Mouse (Mus musculus): ENCODE data around the gene Mcm8. TPM values are rescaled to one million over a fixed set of nuclear protein-coding genes. Genes with fewer than 3 reads are reported as not detected.

The Mcm8 gene
- total and polyA plus RNA-seq, 3 experiments = 21.9 to 25.1 TPM; not detected in 1

DNA sequence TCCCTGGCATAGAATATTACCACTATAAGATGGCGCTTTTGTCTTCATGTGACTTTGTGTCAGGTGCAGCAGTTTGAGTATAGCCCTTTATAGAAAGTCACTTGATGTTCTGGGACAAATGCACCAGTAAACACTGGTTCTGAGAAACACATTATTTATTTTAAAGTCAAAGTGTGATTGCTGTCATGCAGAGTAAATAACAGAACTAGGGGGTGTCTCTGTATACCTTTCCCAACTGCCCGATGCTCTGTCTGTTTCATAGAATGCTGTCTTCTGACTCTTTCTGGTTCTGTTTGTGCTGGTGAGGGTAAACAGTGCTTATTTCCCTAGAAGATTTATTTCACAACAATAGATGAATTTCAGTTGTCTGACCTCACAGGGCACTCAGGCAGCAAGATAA lies 47.4 kb downstream of the Mcm8 start:
- no peaks in the 10 kb centered on the region for H3K9me3 ChIP-seq (replicated peaks; ENCODE audit: insufficient read depth, low read length)
- H3K4me3 ChIP-seq (ENCODE audit: control insufficient read depth in 1 of 2, insufficient read depth in 1 of 2, low read depth in 2 of 2, low read length in 2 of 2) = no peak overlapping the region
- H3K27me3 ChIP-seq (ENCODE audit: control insufficient read depth in 1 of 2, insufficient read depth in 2 of 2, low read length in 2 of 2) = no peaks in the 10 kb centered on the region
- peaks cover 0 to 19% of the 10 kb centered on the region in 2 experiments; a peak in 2 of 4 replicates for H3K36me3 ChIP-seq (ENCODE audit: control insufficient read depth in 1 of 2, insufficient read depth in 2 of 2, low read length in 2 of 2)
- DNase-seq (ENCODE audit: low read depth, low spot score) = no peak
- no peak for TF ChIP-seq TCF12 (IDR thresholded peaks at IDR 0.05; ENCODE audit: low read depth, low read length)
- no peak for TF ChIP-seq USF2 (IDR thresholded peaks at IDR 0.05; ENCODE audit: borderline replicate concordance in 1 of 2, insufficient read depth in 1 of 2, low read depth in 1 of 2, low read length in 2 of 2)
- TF ChIP-seq MAZ (IDR thresholded peaks at IDR 0.05; ENCODE audit: low read depth, low read length) = no peak
- TF ChIP-seq SMC3 (IDR thresholded peaks at IDR 0.05; ENCODE audit: low read depth, low read length) = no peak
- no peak for TF ChIP-seq MXI1 (IDR thresholded peaks at IDR 0.05; ENCODE audit: low read depth, low read length)
- no peak for TF ChIP-seq SIN3A (IDR thresholded peaks at IDR 0.05; ENCODE audit: low read length)
- no peak for TF ChIP-seq NELFE (IDR thresholded peaks at IDR 0.05; ENCODE audit: low read depth, low read length)
- no peak for TF ChIP-seq POLR2AphosphoS5 (IDR thresholded peaks at IDR 0.05; ENCODE audit: borderline replicate concordance, low read depth, low read length)
- TF ChIP-seq NRF1 (IDR thresholded peaks at IDR 0.05; ENCODE audit: insufficient read depth, low read depth, low read length, poor library complexity, severe bottlenecking) = no peak
- TF ChIP-seq MYC (IDR thresholded peaks at IDR 0.05; ENCODE audit: low read depth, low read length) = no peak
- no peak for TF ChIP-seq TBP (IDR thresholded peaks at IDR 0.05; ENCODE audit: low read depth, low read length)
- TF ChIP-seq CTCF (IDR thresholded peaks at IDR 0.05 in 2 of 3, conservative IDR thresholded peaks at IDR 0.05 in 1 of 3; ENCODE audit: control insufficient read depth in 1 of 3, insufficient read depth in 1 of 3, low read depth in 2 of 3, low read length in 3 of 3, poor library complexity in 1 of 3, severe bottlenecking in 1 of 3) = no peak
- TF ChIP-seq E2F4 (IDR thresholded peaks at IDR 0.05; ENCODE audit: borderline replicate concordance, low read depth, low read length) = no peak
- no peak for TF ChIP-seq MAFK (IDR thresholded peaks at IDR 0.05; ENCODE audit: borderline replicate concordance, low read depth, low read length)
- TF ChIP-seq RCOR1 (IDR thresholded peaks at IDR 0.05; ENCODE audit: low read depth, low read length) = no peak
- TF ChIP-seq UBTF (IDR thresholded peaks at IDR 0.05; ENCODE audit: borderline replicate concordance, insufficient read depth, low read depth, low read length) = no peak
- TF ChIP-seq EP300 (IDR thresholded peaks at IDR 0.05; ENCODE audit: low read depth in 1 of 2, low read length in 2 of 2) = no peak
- TF ChIP-seq ZC3H11A (IDR thresholded peaks at IDR 0.05; ENCODE audit: low read depth, low read length) = no peak
- no peak for TF ChIP-seq ZKSCAN1 (IDR thresholded peaks at IDR 0.05; ENCODE audit: low read depth, low read length)
- no peak for TF ChIP-seq POLR2AphosphoS2 (IDR thresholded peaks at IDR 0.05; ENCODE audit: low read length)
- no peaks in the 10 kb centered on the region for H3K4me1 ChIP-seq (ENCODE audit: control insufficient read depth in 1 of 2, insufficient read depth in 2 of 2, low read length in 2 of 2)
- H3K9ac ChIP-seq (ENCODE audit: control insufficient read depth, low read depth, low read length, poor library complexity, severe bottlenecking) = no peak overlapping the region
- H3K79me2 ChIP-seq (ENCODE audit: control insufficient read depth, insufficient read depth, low read length, poor library complexity) = peaks cover 2% of the 10 kb centered on the region; the same call in 1 of the 2 replicates
- H3K27ac ChIP-seq (ENCODE audit: control insufficient read depth, low read depth, low read length) = no peak overlapping the region

DNA sequence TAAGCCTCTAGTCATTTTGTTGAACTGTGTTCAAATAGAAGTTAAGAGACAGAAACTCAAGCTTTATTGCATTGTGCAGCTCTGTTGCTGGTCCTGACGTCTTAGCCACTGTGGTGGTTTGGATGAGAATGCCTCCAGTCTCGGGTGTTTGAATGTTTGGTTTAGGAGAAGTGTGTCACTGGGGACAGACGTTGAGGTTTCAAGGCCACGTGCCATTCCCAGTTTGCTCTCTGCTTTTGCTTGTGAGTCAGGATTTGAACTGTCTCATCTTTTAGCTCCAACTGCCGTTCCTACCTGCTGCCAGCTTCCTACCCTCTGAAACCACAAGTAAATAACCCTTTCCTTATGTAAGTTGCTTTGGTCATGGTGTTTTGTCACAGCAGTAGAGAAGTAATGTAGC lies 51.6 kb downstream of the Mcm8 start:
- H3K4me3 ChIP-seq (ENCODE audit: control insufficient read depth in 1 of 2, insufficient read depth in 1 of 2, low read depth in 2 of 2, low read length in 2 of 2) = no peak overlapping the region
- H3K27ac ChIP-seq (ENCODE audit: control insufficient read depth, low read depth, low read length) = no peak overlapping the region
- peaks cover 0 to 12% of the 10 kb centered on the region in 2 experiments; a peak in 2 of 4 replicates for H3K36me3 ChIP-seq (ENCODE audit: control insufficient read depth in 1 of 2, insufficient read depth in 2 of 2, low read length in 2 of 2)
- TF ChIP-seq TAL1 (IDR thresholded peaks at IDR 0.05; ENCODE audit: low read length) = no peak
- TF ChIP-seq ZKSCAN1 (IDR thresholded peaks at IDR 0.05; ENCODE audit: low read depth, low read length) = no peak
- TF ChIP-seq GABPA (IDR thresholded peaks at IDR 0.05; ENCODE audit: low read depth, low read length) = no peak
- H3K9me3 ChIP-seq (replicated peaks; ENCODE audit: insufficient read depth, low read length) = no peaks in the 10 kb centered on the region
- DNase-seq (ENCODE audit: low read depth, low spot score) = no peak
- H3K27me3 ChIP-seq (ENCODE audit: control insufficient read depth in 1 of 2, insufficient read depth in 2 of 2, low read length in 2 of 2) = no peaks in the 10 kb centered on the region
- no peaks in the 10 kb centered on the region for H3K4me1 ChIP-seq (ENCODE audit: control insufficient read depth in 1 of 2, insufficient read depth in 2 of 2, low read length in 2 of 2)
- no peak overlapping the region for H3K9ac ChIP-seq (ENCODE audit: control insufficient read depth, low read depth, low read length, poor library complexity, severe bottlenecking)
- H3K79me2 ChIP-seq (ENCODE audit: control insufficient read depth, insufficient read depth, low read length, poor library complexity) = no peaks in the 10 kb centered on the region
